Mouse (Mus musculus) thymus, postnatal 36 days (tissue): ENCODE results near the gene Necab2.

Experiments used
- DNase-seq, 2 experiments: peaks; one replicate each; pipeline ENCODE4 v3.0.0; 2022; ENCODE audit warnings: mixed read lengths in 2 of 2

Necab2 gene

GRCm38 (mm10) chr8:119446211-119446989, at the start of gene Necab2:
Gene Necab2, plus strand, starts transcription at chr8:119446719.
- peak; percentile 74 to 75 for DNase-seq

GRCm38 (mm10) chr8:119398558-119398957, 48.0 kb upstream of the Necab2 start:
- no peak for DNase-seq

GRCm38 (mm10) chr8:119399255-119399654, 47.3 kb upstream of the Necab2 start:
- DNase-seq = no peak

- no peak for DNase-seq
Measured at GRCm38 (mm10) chr8:119400122-119400671, 46.3 kb upstream of the Necab2 start.

- no peak for DNase-seq
Measured at GRCm38 (mm10) chr8:119400904-119401303, 45.6 kb upstream of the Necab2 start.

GRCm38 (mm10) chr8:119403912-119404311, 42.6 kb upstream of the Necab2 start:
- DNase-seq = no peak

GRCm38 (mm10) chr8:119404648-119405047, 41.9 kb upstream of the Necab2 start:
- no peak for DNase-seq

- no peak for DNase-seq
Measured at GRCm38 (mm10) chr8:119408311-119408710, 38.2 kb upstream of the Necab2 start.

GRCm38 (mm10) chr8:119412037-119412734, 34.3 kb upstream of the Necab2 start:
- no peak for DNase-seq

- DNase-seq = peak; percentile 77 to 79
Measured at GRCm38 (mm10) chr8:119412735-119413498, 33.6 kb upstream of the Necab2 start.

GRCm38 (mm10) chr8:119413605-119414004, 32.9 kb upstream of the Necab2 start:
- no peak for DNase-seq

GRCm38 (mm10) chr8:119420318-119420717, 26.2 kb upstream of the Necab2 start:
- DNase-seq = no peak

- DNase-seq = no peak
Measured at GRCm38 (mm10) chr8:119421603-119422122, 24.9 kb upstream of the Necab2 start.

GRCm38 (mm10) chr8:119422123-119422711, 24.3 kb upstream of the Necab2 start:
- peak in 1 of 2 experiments; percentile 33 for DNase-seq

GRCm38 (mm10) chr8:119423631-119424141, 22.8 kb upstream of the Necab2 start:
- DNase-seq = peak; percentile 83 to 90

- DNase-seq = peak in 1 of 2 experiments; percentile 40
Measured at GRCm38 (mm10) chr8:119424199-119424733, 22.3 kb upstream of the Necab2 start.

- peak; percentile 58 to 64 for DNase-seq
Measured at GRCm38 (mm10) chr8:119424740-119425139, 21.8 kb upstream of the Necab2 start.

GRCm38 (mm10) chr8:119425533-119425932, 21.0 kb upstream of the Necab2 start:
- peak; percentile 54 to 63 for DNase-seq

GRCm38 (mm10) chr8:119426069-119426735, 20.3 kb upstream of the Necab2 start:
- no peak for DNase-seq

- DNase-seq = no peak
Measured at GRCm38 (mm10) chr8:119427634-119428349, 18.7 kb upstream of the Necab2 start.
